Mouse (Mus musculus): ENCODE results near the gene Rbm4b.

GRCm38 (mm10) chr19:4733052-4733451 lies 23.2 kb upstream of the Rbm4b start:
- no peak for TF ChIP-seq CTCF (IDR thresholded peaks at IDR 0.05; ENCODE audit: control insufficient read depth, insufficient read depth, insufficient replicate concordance, low read depth, low read length)
- no peak for TF ChIP-seq POLR2A (IDR thresholded peaks at IDR 0.05; ENCODE audit: control insufficient read depth, low read depth, low read length)
